Mouse (Mus musculus): ENCODE measurements at regions not wholly inside any gene's neighbourhood (a gene's known extent, or its start where the extent isn't known, plus 50 kb on each side); places are given as distances from the start of the nearest gene placed in this dataset.

GRCm38 (mm10) chr8:44812360-44812759 lies 122.9 kb upstream of the Fat1 start:
- no peaks in the 10 kb centered on the region for H3K36me3 ChIP-seq (ENCODE audit: control insufficient read depth, insufficient read depth, low read length)
- H3K27ac ChIP-seq (ENCODE audit: low read depth, low read length) = no peak overlapping the region
- H3K4me2 ChIP-seq (ENCODE audit: low read depth, low read length) = no peak overlapping the region
- no peak overlapping the region for H3K4me3 ChIP-seq (ENCODE audit: low read depth, low read length)
- no peaks in the 10 kb centered on the region for H3K9me3 ChIP-seq (ENCODE audit: control insufficient read depth, low read length)
- no peaks in the 10 kb centered on the region for H3K4me1 ChIP-seq (ENCODE audit: control insufficient read depth, insufficient read depth, low read length)
- H3K9ac ChIP-seq (replicated peaks; ENCODE audit: low read depth, low read length) = no peak overlapping the region
- 73% methylated on average over 4 of the region's 4 CpGs for WGBS
- no peak for ATAC-seq (ENCODE audit: low read depth)
- no peaks in the 10 kb centered on the region for H3K27me3 ChIP-seq (ENCODE audit: control insufficient read depth, insufficient read depth, low read length)

GRCm38 (mm10) chr8:44817532-44818157 lies 117.6 kb upstream of the Fat1 start:
- Histone ChIP-seq H3K9me3 (ENCODE audit: control insufficient read depth, low read length) (no peaks in the 10 kb centered on the region), H3K4me2 (ENCODE audit: low read depth, low read length) (no peak overlapping the region), H3K4me1 (ENCODE audit: control insufficient read depth, insufficient read depth, low read length) (no peaks in the 10 kb centered on the region), H3K36me3 (ENCODE audit: control insufficient read depth, insufficient read depth, low read length) (no peaks in the 10 kb centered on the region), H3K9ac (replicated peaks; ENCODE audit: low read depth, low read length) (no peak overlapping the region), H3K4me3 (ENCODE audit: low read depth, low read length) (no peak overlapping the region), H3K27me3 (ENCODE audit: control insufficient read depth, insufficient read depth, low read length) (no peaks in the 10 kb centered on the region), H3K27ac (ENCODE audit: low read depth, low read length) (no peak overlapping the region)
- ATAC-seq (ENCODE audit: low read depth) = 0 out of 2 replicates have a peak, but pooled peaks have one; percentile 41
- WGBS = 70% methylated on average over 13 of the region's 13 CpGs

GRCm38 (mm10) chr8:44819270-44819669 lies 116.0 kb upstream of the Fat1 start:
- no peaks in the 10 kb centered on the region for H3K27me3 ChIP-seq (ENCODE audit: control insufficient read depth, insufficient read depth, low read length)
- no peaks in the 10 kb centered on the region for H3K36me3 ChIP-seq (ENCODE audit: control insufficient read depth, insufficient read depth, low read length)
- H3K4me2 ChIP-seq (ENCODE audit: low read depth, low read length) = no peak overlapping the region
- WGBS = 88% methylated on average over 3 of the region's 3 CpGs
- no peaks in the 10 kb centered on the region for H3K4me1 ChIP-seq (ENCODE audit: control insufficient read depth, insufficient read depth, low read length)
- no peak overlapping the region for H3K4me3 ChIP-seq (ENCODE audit: low read depth, low read length)
- ATAC-seq (ENCODE audit: low read depth) = no peak
- no peak overlapping the region for H3K27ac ChIP-seq (ENCODE audit: low read depth, low read length)
- no peaks in the 10 kb centered on the region for H3K9me3 ChIP-seq (ENCODE audit: control insufficient read depth, low read length)
- H3K9ac ChIP-seq (replicated peaks; ENCODE audit: low read depth, low read length) = no peak overlapping the region

- Histone ChIP-seq H3K4me3 (ENCODE audit: low read depth, low read length) (no peak overlapping the region), H3K4me2 (ENCODE audit: low read depth, low read length) (no peak overlapping the region), H3K27ac (ENCODE audit: low read depth, low read length) (no peak overlapping the region), H3K4me1 (ENCODE audit: control insufficient read depth, insufficient read depth, low read length) (no peaks in the 10 kb centered on the region), H3K9ac (replicated peaks; ENCODE audit: low read depth, low read length) (no peak overlapping the region), H3K27me3 (ENCODE audit: control insufficient read depth, insufficient read depth, low read length) (no peaks in the 10 kb centered on the region), H3K36me3 (ENCODE audit: control insufficient read depth, insufficient read depth, low read length) (no peaks in the 10 kb centered on the region), H3K9me3 (ENCODE audit: control insufficient read depth, low read length) (no peaks in the 10 kb centered on the region)
- no peak for ATAC-seq (ENCODE audit: low read depth)
- 84% methylated on average over 7 of the region's 7 CpGs for WGBS
These were observed 115.6 kb upstream of the Fat1 start for GRCm38 (mm10) chr8:44819691-44820090.

- no peak for ATAC-seq (ENCODE audit: low read depth)
- Histone ChIP-seq H3K4me3 (ENCODE audit: low read depth, low read length) (no peak overlapping the region), H3K4me2 (ENCODE audit: low read depth, low read length) (no peak overlapping the region), H3K9ac (replicated peaks; ENCODE audit: low read depth, low read length) (no peak overlapping the region), H3K27me3 (ENCODE audit: control insufficient read depth, insufficient read depth, low read length) (no peaks in the 10 kb centered on the region), H3K4me1 (ENCODE audit: control insufficient read depth, insufficient read depth, low read length) (no peaks in the 10 kb centered on the region), H3K36me3 (ENCODE audit: control insufficient read depth, insufficient read depth, low read length) (no peaks in the 10 kb centered on the region), H3K9me3 (ENCODE audit: control insufficient read depth, low read length) (no peaks in the 10 kb centered on the region), H3K27ac (ENCODE audit: low read depth, low read length) (no peak overlapping the region)
- whole genome bisulfite sequencing = 87% methylated on average over 6 of the region's 6 CpGs
These were observed 110.0 kb upstream of the Fat1 start for GRCm38 (mm10) chr8:44825183-44825757.

GRCm38 (mm10) chr8:44826936-44827335 lies 108.3 kb upstream of the Fat1 start:
- H3K36me3 ChIP-seq (ENCODE audit: control insufficient read depth, insufficient read depth, low read length) = no peaks in the 10 kb centered on the region
- H3K4me3 ChIP-seq (ENCODE audit: low read depth, low read length) = no peak overlapping the region
- 40% methylated on average over 13 of the region's 13 CpGs for WGBS
- peak overlapping the region; percentile 11; the same call in 1 of the 2 replicates for H3K4me2 ChIP-seq (ENCODE audit: low read depth, low read length)
- no peaks in the 10 kb centered on the region for H3K9me3 ChIP-seq (ENCODE audit: control insufficient read depth, low read length)
- no peaks in the 10 kb centered on the region for H3K27me3 ChIP-seq (ENCODE audit: control insufficient read depth, insufficient read depth, low read length)
- no peaks in the 10 kb centered on the region for H3K4me1 ChIP-seq (ENCODE audit: control insufficient read depth, insufficient read depth, low read length)
- H3K27ac ChIP-seq (ENCODE audit: low read depth, low read length) = no peak overlapping the region; the same call in 1 of the 2 replicates
- ATAC-seq (ENCODE audit: low read depth) = no peak; the same call in 1 of the 2 replicates
- no peak overlapping the region for H3K9ac ChIP-seq (replicated peaks; ENCODE audit: low read depth, low read length)

GRCm38 (mm10) chr8:44828026-44828425 lies 107.2 kb upstream of the Fat1 start:
- ATAC-seq (ENCODE audit: low read depth) = no peak
- 85% methylated on average over 3 of the region's 3 CpGs for WGBS
- no peak overlapping the region for H3K27ac ChIP-seq (ENCODE audit: low read depth, low read length)
- no peaks in the 10 kb centered on the region for H3K4me1 ChIP-seq (ENCODE audit: control insufficient read depth, insufficient read depth, low read length)
- H3K36me3 ChIP-seq (ENCODE audit: control insufficient read depth, insufficient read depth, low read length) = no peaks in the 10 kb centered on the region
- H3K9ac ChIP-seq (replicated peaks; ENCODE audit: low read depth, low read length) = no peak overlapping the region
- no peak overlapping the region for H3K4me2 ChIP-seq (ENCODE audit: low read depth, low read length)
- no peaks in the 10 kb centered on the region for H3K27me3 ChIP-seq (ENCODE audit: control insufficient read depth, insufficient read depth, low read length)
- H3K9me3 ChIP-seq (ENCODE audit: control insufficient read depth, low read length) = no peaks in the 10 kb centered on the region
- no peak overlapping the region for H3K4me3 ChIP-seq (ENCODE audit: low read depth, low read length)

GRCm38 (mm10) chr8:44838431-44838830 lies 96.8 kb upstream of the Fat1 start:
- no peaks in the 10 kb centered on the region for H3K4me1 ChIP-seq (ENCODE audit: control insufficient read depth, insufficient read depth, low read length)
- no peak overlapping the region for H3K4me3 ChIP-seq (ENCODE audit: low read depth, low read length)
- no peak overlapping the region for H3K4me2 ChIP-seq (ENCODE audit: low read depth, low read length)
- no peaks in the 10 kb centered on the region for H3K27me3 ChIP-seq (ENCODE audit: control insufficient read depth, insufficient read depth, low read length)
- no peaks in the 10 kb centered on the region for H3K36me3 ChIP-seq (ENCODE audit: control insufficient read depth, insufficient read depth, low read length)
- H3K9ac ChIP-seq (replicated peaks; ENCODE audit: low read depth, low read length) = no peak overlapping the region
- no peak overlapping the region for H3K27ac ChIP-seq (ENCODE audit: low read depth, low read length)
- WGBS = 93% methylated on average over 8 of the region's 8 CpGs
- no peak for ATAC-seq (ENCODE audit: low read depth)
- H3K9me3 ChIP-seq (ENCODE audit: control insufficient read depth, low read length) = no peaks in the 10 kb centered on the region

- Histone ChIP-seq H3K4me3 (ENCODE audit: low read depth, low read length) (no peak overlapping the region), H3K36me3 (ENCODE audit: control insufficient read depth, insufficient read depth, low read length) (no peaks in the 10 kb centered on the region), H3K27me3 (ENCODE audit: control insufficient read depth, insufficient read depth, low read length) (no peaks in the 10 kb centered on the region), H3K9me3 (ENCODE audit: control insufficient read depth, low read length) (no peaks in the 10 kb centered on the region), H3K4me2 (ENCODE audit: low read depth, low read length) (no peak overlapping the region), H3K9ac (replicated peaks; ENCODE audit: low read depth, low read length) (no peak overlapping the region), H3K27ac (ENCODE audit: low read depth, low read length) (no peak overlapping the region), H3K4me1 (ENCODE audit: control insufficient read depth, insufficient read depth, low read length) (no peaks in the 10 kb centered on the region)
- 58% methylated on average over 13 of the region's 13 CpGs for WGBS
- ATAC-seq (ENCODE audit: low read depth) = no peak
These were observed 95.6 kb upstream of the Fat1 start for GRCm38 (mm10) chr8:44839504-44840209.

Measured in neural tube, embryonic 14.5 days (tissue).